Mouse (Mus musculus): ENCODE results near the gene Ppp1r13l.
A peak's percentile ranks its signal among the peaks of the same experiment; 100 is the strongest.

GRCm38 (mm10) chr7:19319906-19320305 lies 39.6 kb upstream of the Ppp1r13l start:
- TF ChIP-seq POLR2A (IDR thresholded peaks at IDR 0.05; ENCODE audit: control insufficient read depth, low read depth, low read length): peak; percentile 68; the same call in 1 of the 2 replicates
- no peak for TF ChIP-seq CTCF (IDR thresholded peaks at IDR 0.05; ENCODE audit: control insufficient read depth, insufficient read depth, insufficient replicate concordance, low read depth, low read length)

Measured in testis, adult 2 months (tissue).